Mouse (Mus musculus) CH12.LX (cell line): ENCODE results near the gene Podn.

Experiments used
- CTCF ChIP-seq, 2 experiments: IDR thresholded peaks in 1 of 2; conservative IDR thresholded peaks in 1 of 2; 2 replicates each; pipeline ENCODE4 v1.5.1; 2011 to 2012; ENCODE audit warnings: low read depth in 2 of 2, low read length in 2 of 2, improper control_type of control experiment in 1 of 2, inconsistent platforms in 1 of 2, mild to moderate bottlenecking in 1 of 2, moderate library complexity in 1 of 2
- MAZ ChIP-seq: IDR thresholded peaks from 2 replicates; pipeline ENCODE4 v1.6.1; 2012; ENCODE audit warnings: low read depth, mild to moderate bottlenecking, inconsistent platforms, low read length, improper control_type of control experiment, moderate library complexity
- NELFE ChIP-seq: IDR thresholded peaks from 2 replicates; pipeline ENCODE4 v1.6.1; 2011; ENCODE audit warnings: low read depth, low read length, improper control_type of control experiment
- POLR2A ChIP-seq: IDR thresholded peaks from 2 replicates; pipeline ENCODE4 v1.6.1; 2011; ENCODE audit warnings: low read depth, mild to moderate bottlenecking, improper control_type of control experiment, low read length
- SIN3A ChIP-seq: IDR thresholded peaks from 2 replicates; pipeline ENCODE4 v1.6.1; 2012; ENCODE audit warnings: low read length, improper control_type of control experiment, inconsistent platforms
- TCF12 ChIP-seq: IDR thresholded peaks from 2 replicates; pipeline ENCODE4 v1.6.1; 2014; ENCODE audit warnings: low read depth, mild to moderate bottlenecking, inconsistent platforms, low read length, improper control_type of control experiment

DNA sequence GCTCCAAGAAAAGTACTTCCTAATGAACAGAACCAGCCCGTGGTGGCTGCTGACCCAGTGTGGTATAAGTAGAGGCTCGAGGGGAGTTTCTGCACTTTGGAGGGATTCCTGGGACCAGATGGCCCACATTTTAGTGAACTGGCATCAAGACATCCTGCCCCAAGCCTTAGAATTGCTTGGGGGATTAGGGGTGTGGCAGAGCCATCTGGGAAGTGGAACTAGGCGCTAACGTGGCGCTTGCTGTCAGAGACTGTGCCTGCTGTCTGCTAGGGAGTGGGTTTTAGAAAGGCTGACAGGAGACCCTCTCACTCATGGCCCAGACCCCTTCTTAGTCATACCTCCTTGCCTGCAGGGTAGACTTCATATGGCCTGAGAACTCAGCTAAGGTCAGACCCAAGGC lies 110.4 kb downstream of the Podn start:
- no peak for TF ChIP-seq CTCF (conservative IDR thresholded peaks at IDR 0.05 in 1 of 2, IDR thresholded peaks at IDR 0.05 in 1 of 2; ENCODE audit: low read depth in 2 of 2, low read length in 2 of 2)
- no peak for TF ChIP-seq POLR2A
- no peak for TF ChIP-seq NELFE
- no peak for TF ChIP-seq TCF12
- TF ChIP-seq SIN3A = no peak
- TF ChIP-seq MAZ = no peak
